Mouse (Mus musculus): ENCODE measurements around the gene AC170998.1.
"Not testable (repeated sequence)": the region's sequence is repeated elsewhere in the genome, so short reads cannot be mapped to it uniquely, and the experiment has no call there.

AC170998.1 gene

GRCm38 (mm10) chr17:28707136-28707627, 18.7 kb upstream of the AC170998.1 start:
- DNase-seq: no peak

GRCm38 (mm10) chr17:28707816-28708215, 18.1 kb upstream of the AC170998.1 start:
- no peak for DNase-seq

- no peak for DNase-seq
Observed at GRCm38 (mm10) chr17:28708989-28709388, 16.9 kb upstream of the AC170998.1 start.

- no peak for DNase-seq
Observed at GRCm38 (mm10) chr17:28709552-28710290, 16.2 kb upstream of the AC170998.1 start.

- DNase-seq: no peak
Observed at GRCm38 (mm10) chr17:28710291-28710688, 15.6 kb upstream of the AC170998.1 start.

- DNase-seq: no peak
Observed at GRCm38 (mm10) chr17:28711237-28711636, 14.6 kb upstream of the AC170998.1 start.

- no peak for DNase-seq
Observed at GRCm38 (mm10) chr17:28712305-28712704, 13.6 kb upstream of the AC170998.1 start.

- no peak for DNase-seq
Observed at GRCm38 (mm10) chr17:28714006-28714405, 11.9 kb upstream of the AC170998.1 start.

GRCm38 (mm10) chr17:28715832-28716548, 9.9 kb upstream of the AC170998.1 start:
- no peak for DNase-seq

GRCm38 (mm10) chr17:28717535-28717934, 8.3 kb upstream of the AC170998.1 start:
- no peak for DNase-seq

GRCm38 (mm10) chr17:28727511-28727910, 1.6 kb downstream of the AC170998.1 start:
- not testable (repeated sequence) for DNase-seq

GRCm38 (mm10) chr17:28735317-28736105, 9.6 kb downstream of the AC170998.1 start:
- no peak for DNase-seq

GRCm38 (mm10) chr17:28736486-28736885, 10.6 kb downstream of the AC170998.1 start:
- DNase-seq: no peak

GRCm38 (mm10) chr17:28737973-28738372, 12.1 kb downstream of the AC170998.1 start:
- no peak for DNase-seq

- no peak for DNase-seq
Observed at GRCm38 (mm10) chr17:28739244-28739643, 13.4 kb downstream of the AC170998.1 start.

- DNase-seq: no peak
Observed at GRCm38 (mm10) chr17:28743145-28743866, 17.4 kb downstream of the AC170998.1 start.

GRCm38 (mm10) chr17:28743916-28744315, 18.0 kb downstream of the AC170998.1 start:
- peak; percentile 15 for DNase-seq

GRCm38 (mm10) chr17:28745773-28746172, 19.9 kb downstream of the AC170998.1 start:
- no peak for DNase-seq

- no peak for DNase-seq
Observed at GRCm38 (mm10) chr17:28748001-28748400, 22.1 kb downstream of the AC170998.1 start.

- peak; percentile 14 for DNase-seq
Observed at GRCm38 (mm10) chr17:28750580-28750979, 24.7 kb downstream of the AC170998.1 start.

GRCm38 (mm10) chr17:28756447-28756846, 30.6 kb downstream of the AC170998.1 start:
- no peak for DNase-seq

- no peak for DNase-seq
Observed at GRCm38 (mm10) chr17:28757470-28757869, 31.6 kb downstream of the AC170998.1 start.

Measured in lung, postnatal 14 days (tissue).